Mouse (Mus musculus) adrenal gland, postnatal 4 days (tissue): ENCODE measurements around the gene Scgn. TPM values are rescaled to one million over a fixed set of nuclear protein-coding genes. Genes with fewer than 3 reads are reported as not detected.

Experiments used
- DNase-seq, 2 experiments: peaks; one replicate each; pipeline ENCODE4 v3.0.0; 2021 to 2022; ENCODE audit warnings: low spot score in 2 of 2, mixed read lengths in 2 of 2
- microRNA-seq: library from miRNA; unstranded; fragments of <30 nt; microRNA quantifications from one replicate; pipeline ENCODE4 v1.2.0, GENCODE M21; 2021
- total RNA-seq, 2 experiments: library from RNA; stranded (reverse); gene quantifications; 2 replicates each; pipeline ENCODE4 v1.2.3; 2021

Gene Scgn
- total RNA-seq, 2 experiments from 2014 or later = 1.2 to 3.0 TPM

DNA sequence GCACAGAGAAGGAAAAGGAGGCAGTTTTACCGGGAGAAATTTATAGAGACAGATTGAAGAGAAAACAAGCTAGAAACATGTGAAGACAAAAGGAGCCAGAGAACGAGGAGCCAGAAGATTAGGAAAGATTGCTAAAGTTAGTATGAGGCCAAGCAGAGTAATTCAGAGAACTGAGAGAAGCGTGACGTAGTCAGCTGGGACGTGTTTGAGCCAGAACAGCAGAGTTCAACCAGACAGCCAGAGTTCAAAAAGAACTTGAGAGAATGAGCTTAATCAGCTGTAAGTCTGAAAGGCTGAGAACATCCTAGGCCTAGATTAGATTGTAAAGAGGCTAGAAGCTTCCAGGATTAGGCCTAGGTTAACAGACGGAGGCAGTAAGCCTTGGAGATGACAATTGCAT is 50.7 kb downstream of the Scgn start:
- DNase-seq = no peak

DNA sequence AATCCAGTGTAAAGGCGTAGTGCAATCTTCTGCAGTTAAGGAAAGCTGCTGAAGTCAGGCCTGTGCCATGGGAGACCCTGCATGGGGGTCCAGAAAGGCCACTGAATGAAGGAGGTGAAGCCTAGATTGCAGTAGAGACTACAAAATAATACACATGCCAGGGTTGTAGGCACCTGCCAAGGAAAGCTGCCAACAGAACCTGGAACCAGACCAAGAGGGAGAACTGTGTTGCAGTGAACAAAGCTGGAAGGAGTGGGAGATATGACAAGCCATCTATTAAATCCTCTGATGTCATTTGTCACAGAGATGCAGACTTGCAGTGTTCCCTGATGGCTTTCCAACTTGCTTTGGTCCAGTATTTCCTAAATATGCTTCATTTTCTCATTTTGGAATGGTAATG is 52.3 kb downstream of the Scgn start:
- no peak for DNase-seq

DNA sequence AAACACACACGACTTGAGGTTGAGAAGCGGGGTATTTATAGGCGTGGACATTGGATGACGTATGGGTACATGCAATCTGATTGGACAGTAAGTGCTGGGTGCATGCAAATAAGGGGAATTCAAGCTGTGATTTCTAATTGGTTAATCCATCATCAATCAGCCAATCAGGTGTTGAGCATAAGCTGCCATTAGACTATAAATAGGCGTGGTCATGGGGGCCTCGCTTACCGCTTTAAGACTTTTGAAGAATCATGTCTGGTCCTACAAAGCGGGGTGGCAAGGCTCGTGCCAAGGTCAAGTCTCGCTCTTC is 56.8 kb downstream of the Scgn start, which contains the start of gene Hist1h2aa:
Gene Hist1h2aa, plus strand, starts transcription at position 252 of the 310 bp plus-strand sequence.
- DNase-seq = no peak

DNA sequence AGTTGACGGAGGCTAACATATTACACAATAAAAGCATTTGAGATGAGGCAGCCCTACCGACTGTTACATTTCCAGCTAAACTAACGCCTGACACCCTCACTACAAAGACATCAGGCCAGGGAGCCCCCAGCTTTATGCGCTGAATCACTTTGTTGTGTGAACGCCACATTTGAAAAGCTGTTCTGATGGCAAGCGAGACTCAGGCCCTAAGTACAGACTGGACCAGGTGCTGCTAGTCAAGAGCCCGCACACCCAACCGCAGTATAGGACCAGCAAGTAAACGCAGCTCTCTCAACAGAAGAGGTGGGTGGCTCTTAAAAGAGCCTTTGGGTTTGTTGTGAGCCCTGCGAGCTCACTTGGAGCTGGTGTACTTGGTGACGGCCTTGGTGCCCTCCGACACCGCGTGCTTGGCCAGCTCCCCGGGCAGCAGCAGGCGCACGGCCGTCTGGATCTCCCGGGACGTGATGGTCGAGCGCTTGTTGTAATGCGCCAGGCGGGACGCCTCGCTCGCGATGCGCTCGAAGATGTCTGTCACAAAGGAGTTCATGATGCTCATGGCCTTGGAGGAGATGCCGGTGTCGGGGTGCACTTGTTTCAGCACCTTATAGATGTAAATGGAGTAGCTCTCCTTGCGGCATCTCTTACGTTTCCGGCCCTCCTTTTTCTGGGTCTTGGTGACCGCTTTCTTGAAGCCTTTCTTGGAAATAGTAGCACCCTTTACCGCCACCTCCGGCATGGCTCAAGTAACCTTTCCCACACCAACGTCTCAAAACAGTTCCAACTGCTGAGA is 57.4 kb downstream of the Scgn start, which contains the start of gene Hist1h2ba:
Gene Hist1h2ba, minus strand, starts transcription at position 736 of the 790 bp plus-strand sequence.
- DNase-seq = no peak

DNA sequence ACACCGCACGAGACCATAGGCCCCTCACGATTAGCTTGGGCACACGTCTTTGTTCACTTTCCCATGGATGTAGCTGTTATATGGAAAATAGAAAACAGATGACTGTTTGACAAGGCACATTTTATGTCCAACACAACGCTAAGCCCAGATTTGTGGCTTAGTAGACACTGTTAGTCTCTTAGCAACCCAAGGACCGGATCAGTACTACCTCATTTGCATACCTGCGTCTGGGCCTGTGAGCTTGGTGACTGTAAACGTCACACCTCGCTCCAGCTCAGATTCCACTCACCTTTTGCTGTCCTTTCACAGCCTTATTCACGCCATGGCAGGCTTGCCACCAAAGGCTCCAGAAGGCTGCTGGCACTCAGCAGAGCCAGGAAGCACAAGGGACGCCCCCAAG is 60.1 kb downstream of the Scgn start:
- DNase-seq = no peak

DNA sequence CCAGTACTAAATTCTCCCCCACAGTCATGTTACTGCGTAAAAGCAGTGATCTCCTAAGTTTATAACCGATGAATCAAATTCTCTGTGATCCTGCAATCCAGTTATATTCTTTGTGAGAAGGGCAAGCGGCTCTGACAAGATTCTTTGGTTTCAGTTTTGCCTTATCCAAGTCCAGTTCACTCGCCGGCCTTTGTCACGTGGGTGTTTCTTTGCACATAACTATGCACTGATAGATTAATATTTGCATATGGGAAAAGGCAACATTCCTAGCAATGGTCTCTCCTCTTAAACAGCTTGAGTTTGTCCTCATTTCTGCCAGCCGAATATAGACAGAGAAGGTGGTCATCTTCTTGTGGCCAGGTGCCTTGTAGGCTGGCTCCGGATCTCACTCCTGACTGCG is 60.6 kb downstream of the Scgn start:
- DNase-seq = no peak

DNA sequence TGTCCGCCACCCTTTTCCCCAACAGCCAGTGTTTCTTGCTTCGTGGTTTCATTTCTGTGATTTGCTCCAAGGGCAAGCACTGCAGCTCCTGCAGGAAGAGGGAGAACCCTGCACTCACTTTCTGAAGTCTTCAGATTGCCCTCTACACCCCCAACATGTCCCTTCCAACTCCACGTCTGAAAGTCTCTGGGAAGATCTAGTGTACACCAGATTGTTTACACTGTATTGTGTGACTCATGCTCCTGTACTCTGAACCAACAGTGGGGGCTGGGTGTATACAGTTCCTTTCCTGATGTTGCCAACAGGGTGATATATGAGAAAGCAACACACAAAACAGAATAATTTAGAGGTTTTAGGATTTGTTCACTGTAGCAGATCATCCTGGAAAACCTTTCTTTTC is 62.4 kb downstream of the Scgn start:
- DNase-seq = no peak

DNA sequence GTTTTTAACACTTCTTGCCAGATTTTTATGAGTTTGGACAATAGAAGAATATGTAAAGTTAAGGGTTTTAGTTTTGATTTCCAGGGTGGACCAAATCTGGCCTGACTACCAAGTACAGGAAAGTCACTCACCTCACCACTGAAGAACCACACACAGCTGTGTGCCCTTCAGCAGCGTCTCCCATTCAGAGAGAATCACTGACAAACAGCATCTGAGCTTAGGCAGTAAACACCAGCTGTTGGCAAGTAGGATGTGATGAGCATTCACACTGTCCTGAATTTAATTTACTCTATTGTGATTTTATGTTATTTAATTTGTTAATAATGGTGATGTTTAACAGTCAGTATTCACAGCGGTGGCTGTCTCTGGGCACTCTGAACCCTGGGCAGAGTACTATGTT is 65.2 kb downstream of the Scgn start:
- no peak for DNase-seq

DNA sequence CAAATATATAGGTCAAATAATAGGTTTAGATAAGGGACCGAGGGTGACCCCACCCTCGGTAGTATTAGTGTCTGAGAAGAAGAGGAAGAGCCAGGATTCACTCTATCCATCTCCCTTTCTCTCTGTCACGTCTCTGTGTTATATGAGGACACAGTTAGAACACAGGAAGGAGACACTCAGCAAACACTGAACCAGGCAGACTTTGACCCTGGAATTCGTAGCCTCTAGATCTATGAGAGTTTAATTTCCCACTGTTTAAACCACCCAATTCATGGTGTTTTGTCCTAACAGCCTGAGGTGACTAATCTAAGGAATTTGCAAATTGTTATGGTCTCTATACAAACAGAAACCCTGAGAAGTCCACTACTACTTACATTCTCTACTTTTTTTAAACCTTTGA is 73.3 kb downstream of the Scgn start:
- no peak for DNase-seq

DNA sequence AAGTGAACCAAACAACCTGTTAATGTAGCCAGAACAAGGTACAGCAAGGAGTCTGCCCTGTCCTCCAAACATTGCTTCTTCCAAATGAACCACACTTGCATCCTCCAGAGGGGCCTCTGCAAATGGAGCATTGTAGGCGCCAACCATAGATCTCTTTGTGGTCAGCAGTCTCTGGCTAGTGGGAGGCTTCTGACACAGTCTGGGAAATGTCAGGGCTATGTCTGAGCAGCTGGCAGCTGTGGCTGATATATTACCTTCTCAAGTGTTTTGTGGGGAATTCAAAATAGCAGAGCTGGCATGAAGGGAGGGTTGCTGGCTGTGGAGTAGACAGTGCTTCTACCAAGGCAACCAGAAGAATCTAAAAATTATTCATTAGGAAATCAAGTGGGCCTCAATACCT is 74.9 kb downstream of the Scgn start:
- DNase-seq = no peak

DNA sequence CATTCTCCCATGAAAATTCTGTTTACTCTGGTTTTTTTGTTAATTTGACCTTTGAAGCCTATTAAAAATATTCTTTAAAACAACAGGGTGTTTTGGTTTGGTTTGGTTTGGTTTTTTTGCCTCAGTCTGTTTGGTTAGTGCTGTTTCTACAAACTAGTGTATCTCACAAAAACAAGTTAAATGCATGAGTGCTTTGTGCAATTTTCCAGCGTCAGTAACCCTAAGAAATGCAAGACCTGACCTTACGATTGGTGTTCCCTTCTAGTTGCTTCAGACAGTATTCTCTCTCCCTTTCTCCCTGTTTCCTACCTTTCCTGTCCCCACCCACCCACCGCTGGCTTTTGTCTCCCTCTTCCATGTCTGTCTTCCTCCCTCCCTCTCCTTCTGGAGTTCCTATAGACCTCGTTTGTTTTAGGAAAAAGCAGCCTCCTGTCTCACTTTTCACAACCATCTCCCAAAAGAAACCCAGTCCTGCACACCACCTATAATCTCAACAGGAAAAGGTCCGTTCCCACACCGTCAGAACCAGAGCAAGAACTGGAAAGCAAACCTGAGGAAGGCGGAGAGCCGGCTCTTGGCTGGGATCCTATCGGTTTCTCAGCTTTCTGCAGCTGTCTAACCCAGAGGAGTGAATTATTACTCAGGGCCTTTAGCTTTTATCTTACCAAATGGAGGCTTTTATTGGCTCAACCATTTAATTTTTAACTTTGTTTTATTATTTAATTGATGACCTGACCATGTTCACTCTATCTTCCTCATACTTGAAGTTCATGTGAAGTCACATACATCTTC is 76.4 kb downstream of the Scgn start, which contains the start of gene Slc17a4:
Gene Slc17a4, minus strand, starts transcription at position 634 of the 792 bp plus-strand sequence.
- no peak for DNase-seq

DNA sequence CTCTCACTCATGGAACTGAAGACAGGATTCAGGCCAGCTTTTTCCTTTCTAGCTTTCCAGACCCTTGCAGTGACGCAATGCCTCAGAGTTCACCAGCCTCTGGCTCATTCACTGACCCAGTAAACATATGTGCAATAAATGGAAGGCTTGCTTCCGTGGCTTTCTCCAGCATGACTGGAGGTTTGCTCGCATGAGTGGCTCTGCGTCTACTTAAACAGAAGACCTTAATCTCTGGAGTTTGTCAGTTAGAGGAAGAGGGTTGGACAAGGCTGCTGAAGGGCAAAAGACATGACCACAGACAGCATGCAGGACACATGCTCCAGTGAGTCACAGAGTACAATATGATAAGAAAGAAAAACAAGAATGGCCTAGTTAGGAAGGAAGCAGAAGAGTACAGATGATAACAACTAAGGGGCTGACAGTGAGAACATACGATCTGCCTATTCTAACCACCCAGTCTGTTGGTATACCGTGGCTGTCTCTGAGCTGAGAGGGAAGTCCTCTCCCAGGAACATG is 77.2 kb downstream of the Scgn start:
- DNase-seq = no peak

DNA sequence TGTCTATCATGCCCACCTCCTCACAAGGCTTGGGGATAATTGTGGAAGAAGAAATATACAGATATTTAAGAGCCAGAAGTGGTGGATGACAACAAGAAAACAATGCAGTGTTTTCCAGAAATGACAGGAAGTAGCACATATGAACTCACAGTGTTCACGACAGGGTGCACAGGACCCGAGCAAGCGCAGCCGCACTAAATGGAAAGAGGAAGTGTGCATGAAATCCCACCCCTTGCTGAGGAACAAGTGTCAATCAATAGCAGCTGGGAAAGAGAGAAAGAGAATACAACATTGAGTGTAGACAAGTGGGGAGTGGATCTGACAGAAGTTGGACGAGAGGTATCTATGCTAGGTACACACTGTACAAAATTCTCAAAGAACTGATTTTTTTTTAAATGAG is 79.7 kb downstream of the Scgn start:
- no peak for DNase-seq

DNA sequence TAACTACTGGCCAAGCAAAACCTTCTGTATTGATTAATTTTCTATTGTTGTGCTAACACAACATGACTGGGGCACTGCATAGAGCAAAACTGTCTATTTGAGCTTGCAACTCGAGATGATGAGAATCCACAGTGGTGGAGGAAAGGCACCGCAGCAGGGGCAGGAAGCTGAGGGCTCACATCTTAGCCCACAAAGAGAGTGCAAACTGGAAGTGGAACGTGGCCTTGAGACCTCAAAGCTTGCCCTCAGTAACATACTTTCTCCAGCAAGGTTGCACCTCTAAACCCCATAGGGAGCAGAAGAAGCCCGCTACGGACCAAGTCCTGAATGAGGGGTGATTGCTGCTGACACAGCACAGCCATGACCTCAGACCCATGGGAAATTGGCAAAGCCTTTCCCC is 80.9 kb downstream of the Scgn start:
- no peak for DNase-seq

DNA sequence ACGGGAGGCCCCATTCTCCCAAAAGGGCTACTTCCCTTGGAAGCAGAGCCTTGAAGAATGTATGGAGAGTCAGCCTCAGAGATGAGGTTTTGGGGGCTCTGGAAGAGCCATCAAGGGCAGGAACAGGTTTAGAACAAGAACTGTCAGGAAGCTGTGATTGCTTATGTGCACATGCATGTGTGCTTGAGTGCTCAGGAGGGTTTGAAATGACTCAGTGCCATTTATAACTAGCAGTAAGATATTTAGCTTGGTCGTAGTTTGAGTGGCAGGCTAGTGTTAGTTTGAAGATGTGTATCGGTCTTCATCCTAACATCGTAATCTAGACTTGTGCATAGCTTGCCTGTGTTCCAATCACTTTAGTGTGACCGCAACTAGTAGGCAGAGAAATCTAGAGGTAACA is 84.1 kb downstream of the Scgn start:
- DNase-seq = no peak

Small RNA genes lying within 50 kb of the gene (microRNA-seq; reads per million reads assigned to microRNA genes)
- gene Gm44344 = not detected

Other genes starting within 250 kb of the Scgn start
- gene Hist1h3c, start 245.6 kb downstream of the Scgn start, total RNA-seq = 100 to 1,000 TPM; 224 to 252 TPM
- gene Hist1h2bb, start 244.5 kb downstream of the Scgn start, total RNA-seq = 100 to 1,000 TPM; 268 to 325 TPM
- 100 to 1,000 TPM; 457 to 545 TPM for gene Hist1h2ab, start 240.1 kb downstream of the Scgn start, total RNA-seq
- 100 to 1,000 TPM; 526 to 670 TPM for gene Hist1h3b, start 238.9 kb downstream of the Scgn start, total RNA-seq
- 100 to 1,000 TPM; 436 to 510 TPM for gene Hist1h4b, start 234.2 kb downstream of the Scgn start, total RNA-seq
- 100 to 1,000 TPM; 348 to 415 TPM for gene Hist1h4a, start 230.0 kb downstream of the Scgn start, total RNA-seq
- gene Hist1h3a, start 228.8 kb downstream of the Scgn start, total RNA-seq = 100 to 1,000 TPM; 459 to 527 TPM
- gene Hist1h1a, start 227.5 kb downstream of the Scgn start, total RNA-seq = 100 to 1,000 TPM; 405 to 481 TPM
- gene Trim38, start 221.3 kb downstream of the Scgn start, total RNA-seq = under 1 TPM in 1 of 2 experiments, not detected in 1; 0.20 TPM
- 10 to 100 TPM in 1 of 2 experiments, under 1 TPM in 1; 0.53 to 10.9 TPM for gene Slc17a2, start 184.2 kb downstream of the Scgn start, total RNA-seq
- 1 to 10 TPM; 3.3 to 4.8 TPM for gene Slc17a3, start 151.8 kb downstream of the Scgn start, total RNA-seq
- gene Slc17a1, start 123.5 kb downstream of the Scgn start, total RNA-seq = 1 to 10 TPM in 1 of 2 experiments, under 1 TPM in 1; 0.37 to 5.1 TPM
- 1 to 10 TPM; 1.4 to 1.8 TPM for gene Slc17a4, start 76.2 kb downstream of the Scgn start, total RNA-seq
- not detected for gene Hist1h2ba, start 57.1 kb downstream of the Scgn start, total RNA-seq
- not detected for gene Hist1h2aa, start 56.8 kb downstream of the Scgn start, total RNA-seq